Mouse (Mus musculus) liver, embryonic 13.5 days (tissue): ENCODE measurements around the gene Pfas. TPM values are rescaled to one million over a fixed set of nuclear protein-coding genes. Genes with fewer than 3 reads are reported as not detected.
A peak's percentile ranks its signal among the peaks of the same experiment; 100 is the strongest.
"Not testable (repeated sequence)": the region's sequence is repeated elsewhere in the genome, so short reads cannot be mapped to it uniquely, and the experiment has no call there.

ENCODE experiments used
- ATAC-seq: fragments of 200-750 bp; cut with Nextera tagmentation; 2 replicates; pipeline ENCODE4 v1.8.0; 2017; ENCODE audit warnings: low read depth, mild to moderate bottlenecking, moderate number of reproducible peaks, moderate library complexity
- DNase-seq: peaks from one replicate; pipeline ENCODE4 v3.0.0; 2022
- H3K27ac ChIP-seq: fragments of 300-500 bp; sonication (generic); 2 replicates; pipeline ENCODE4 v1.5.1; 2015; ENCODE audit warnings: moderate library complexity, mild to moderate bottlenecking, inconsistent platforms
- H3K27me3 ChIP-seq: fragments of 300-500 bp; sonication (generic); 2 replicates; pipeline ENCODE4 v1.6.1; 2015; ENCODE audit warnings: mild to moderate bottlenecking, inconsistent platforms
- H3K36me3 ChIP-seq: fragments of 300-500 bp; sonication (generic); 2 replicates; pipeline ENCODE4 v1.6.1; 2015; ENCODE audit warnings: mild to moderate bottlenecking, inconsistent platforms
- H3K4me1 ChIP-seq: fragments of 300-500 bp; sonication (generic); replicated peaks from 2 replicates; pipeline ENCODE4 v1.6.1; 2015; ENCODE audit warnings: inconsistent platforms
- H3K4me2 ChIP-seq: fragments of 300-500 bp; sonication (generic); 2 replicates; pipeline ENCODE4 v1.6.1; 2015; ENCODE audit warnings: inconsistent platforms, mild to moderate bottlenecking, moderate library complexity
- H3K4me3 ChIP-seq: fragments of 300-500 bp; sonication (generic); replicated peaks from 2 replicates; pipeline ENCODE4 v1.5.1; 2015; ENCODE audit warnings: mild to moderate bottlenecking, inconsistent platforms
- H3K9ac ChIP-seq: fragments of 300-500 bp; sonication (generic); 2 replicates; pipeline ENCODE4 v1.6.1; 2015; ENCODE audit warnings: mild to moderate bottlenecking, inconsistent platforms
- H3K9me3 ChIP-seq: fragments of 300-500 bp; sonication (generic); replicated peaks from 2 replicates; pipeline ENCODE4 v1.6.1; 2016; ENCODE audit warnings: inconsistent platforms
- WGBS: fragments of 180-500 bp; shearing (Covaris S2); methylation state at CpG from one replicate; pipeline ENCODE4 v1.1.7; 2015; ENCODE audit not compliant: insufficient replicate concordance; 5-methylcytosine and 5-hydroxymethylcytosine counted together
- polyA plus RNA-seq: library from polyadenylated mRNA; unstranded; fragments of >200 nt; fragmentation: Nextera tagmentation; extraction: Ambion mirVana; gene quantifications from 2 replicates; pipeline ENCODE4 v1.2.1, GENCODE M21; 2015

Gene Pfas
- polyA plus RNA-seq, 1 experiment from 2014 or later = 32.4 TPM

DNA sequence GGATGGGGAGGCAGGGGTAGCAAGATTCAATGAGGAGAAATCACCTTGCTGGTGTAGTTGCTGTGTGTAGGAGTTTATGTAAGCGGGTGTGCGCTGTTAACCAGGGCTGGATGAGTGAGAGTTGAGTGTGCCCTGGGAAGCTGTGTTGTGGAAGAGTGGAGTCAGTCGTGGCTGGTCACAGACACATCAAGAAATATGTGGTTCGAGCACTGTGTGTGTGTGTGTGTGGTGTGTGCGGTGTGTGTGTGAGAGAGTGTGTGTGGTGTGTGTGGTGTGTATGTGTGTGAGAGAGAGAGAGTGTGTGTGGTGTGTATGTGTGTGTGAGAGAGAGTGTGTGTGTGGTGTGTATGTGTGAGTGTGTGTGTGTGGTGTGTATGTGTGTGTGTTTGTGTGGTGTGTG, 52.8 kb downstream of the Pfas start:
- no peaks in the 10 kb centered on the region for H3K9me3 ChIP-seq
- H3K27me3 ChIP-seq = peaks cover 70% of the 10 kb centered on the region
- WGBS = 52% methylated on average over 5 of the region's 5 CpGs
- DNase-seq (no peak), ATAC-seq (no peak)
- no peak overlapping the region for H3K4me3 ChIP-seq
- H3K9ac ChIP-seq = no peak overlapping the region
- H3K27ac ChIP-seq = no peak overlapping the region
- no peaks in the 10 kb centered on the region for H3K36me3 ChIP-seq
- H3K4me1 ChIP-seq = peaks cover 7% of the 10 kb centered on the region
- H3K4me2 ChIP-seq = peak overlapping the region; percentile 52

DNA sequence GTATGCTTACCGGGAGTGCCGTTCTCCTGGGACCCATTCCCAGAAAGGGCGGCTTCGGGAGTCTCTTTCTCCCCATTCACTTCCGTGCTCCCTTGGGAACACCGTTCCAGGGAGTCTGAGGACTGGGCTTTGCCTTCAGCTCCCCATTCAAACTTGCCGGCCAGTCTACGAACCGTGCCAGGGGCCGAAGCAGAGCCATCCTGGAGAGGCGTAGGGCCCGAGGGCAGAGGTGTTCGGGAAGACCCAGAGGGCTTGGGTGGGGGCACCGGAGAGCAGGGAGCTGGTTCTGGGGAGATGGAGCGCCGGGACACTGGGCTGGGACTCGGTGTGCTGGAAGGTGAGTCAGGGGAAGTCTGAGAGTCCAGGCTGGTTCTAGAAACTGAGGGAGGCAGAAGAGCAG, 53.9 kb downstream of the Pfas start:
- peak overlapping the region; percentile 35 for H3K4me3 ChIP-seq
- ATAC-seq (no peak), DNase-seq (no peak)
- 0 out of 2 replicates have a peak overlapping the region, but pooled peaks have one; percentile 17 for H3K9ac ChIP-seq
- peaks cover 70% of the 10 kb centered on the region for H3K27me3 ChIP-seq
- H3K4me2 ChIP-seq = peak overlapping the region; percentile 52
- 5% methylated on average over 17 of the region's 17 CpGs for WGBS
- H3K4me1 ChIP-seq = peaks cover 7% of the 10 kb centered on the region
- H3K9me3 ChIP-seq = no peaks in the 10 kb centered on the region
- no peak overlapping the region for H3K27ac ChIP-seq
- H3K36me3 ChIP-seq = no peaks in the 10 kb centered on the region

DNA sequence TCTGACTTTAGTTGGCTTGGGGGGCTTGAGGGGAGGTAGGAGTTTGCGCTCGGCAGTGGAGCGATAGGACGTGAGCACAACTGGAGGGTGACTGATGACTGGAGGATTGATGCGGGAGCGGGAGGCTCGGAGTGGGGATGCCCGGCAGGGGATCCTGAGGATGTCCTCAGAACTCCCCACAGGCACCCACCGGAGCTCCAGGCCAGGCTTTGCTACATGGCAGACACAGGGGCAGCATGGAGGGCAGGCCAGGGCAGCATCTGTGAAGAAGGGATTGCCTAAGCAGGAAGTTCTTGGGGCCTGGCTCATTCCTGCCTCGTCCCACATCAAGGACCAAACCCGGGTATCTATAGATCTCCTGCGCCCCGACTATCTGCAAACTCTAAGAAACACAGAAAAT, 54.4 kb downstream of the Pfas start:
- ATAC-seq = no peak
- Histone ChIP-seq H3K36me3 (no peaks in the 10 kb centered on the region), H3K9me3 (no peaks in the 10 kb centered on the region), H3K4me3 (peak overlapping the region; percentile 35), H3K27ac (no peak overlapping the region), H3K4me1 (peaks cover 7% of the 10 kb centered on the region), H3K9ac (no peak overlapping the region), H3K27me3 (peaks cover 70% of the 10 kb centered on the region), H3K4me2 (peak overlapping the region; percentile 52)
- no peak for DNase-seq
- 24% methylated on average over 13 of the region's 13 CpGs for WGBS

DNA sequence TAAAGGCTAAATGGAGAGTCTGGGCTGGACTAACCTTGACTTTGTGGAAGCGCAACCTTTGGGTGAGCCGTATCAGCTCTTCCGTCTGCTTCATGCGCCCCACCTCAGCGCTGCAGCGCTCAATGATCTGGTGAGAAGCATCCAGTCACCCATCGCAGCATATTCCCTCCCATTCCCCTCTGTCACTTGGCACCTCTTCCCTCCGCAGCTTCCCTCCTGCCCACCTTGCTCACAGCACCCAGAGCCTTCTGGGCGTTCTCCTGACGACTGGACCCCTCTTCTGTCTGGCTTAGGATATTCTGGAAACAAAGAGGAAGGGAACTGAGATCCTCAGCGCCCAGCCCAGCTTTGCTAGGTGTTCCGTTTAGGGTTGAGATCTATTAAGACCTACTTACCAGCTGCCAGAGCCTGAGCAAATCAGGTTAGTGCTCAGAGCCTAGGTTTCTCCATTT, 60.7 kb downstream of the Pfas start:
- H3K4me2 ChIP-seq = no peak overlapping the region
- H3K4me3 ChIP-seq = no peak overlapping the region
- DNase-seq = no peak

DNA sequence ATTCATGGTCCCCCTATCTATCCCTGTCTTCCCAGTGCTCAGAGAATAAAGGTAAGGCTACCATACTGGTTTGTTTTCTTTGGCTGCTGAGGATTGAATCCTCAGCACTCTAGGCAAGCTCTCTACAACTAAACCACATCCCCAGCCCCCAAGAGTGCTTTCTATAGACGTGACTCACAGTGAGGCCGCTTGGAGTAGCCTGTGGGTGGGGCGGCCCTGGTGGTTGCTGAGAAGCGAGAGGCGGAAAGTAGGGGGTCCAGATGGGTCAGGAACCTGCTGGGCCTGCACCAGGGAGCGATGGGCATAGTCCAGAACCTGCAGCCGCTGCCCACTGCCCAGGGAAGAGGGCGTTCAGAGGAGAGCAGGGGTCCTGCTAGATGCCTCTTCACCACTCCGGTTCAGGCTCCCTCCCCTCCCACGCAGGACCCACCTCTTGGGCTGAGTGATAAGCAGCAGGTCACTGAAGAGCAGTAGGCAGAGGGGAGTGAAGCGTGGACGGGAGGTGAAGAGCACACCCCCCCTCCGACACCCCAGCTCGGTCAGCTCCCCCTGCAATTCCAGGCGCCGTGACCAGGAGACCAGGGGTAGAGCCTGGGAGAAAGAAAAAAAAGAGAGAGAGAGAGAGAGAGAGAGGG, 61.3 kb downstream of the Pfas start:
- Histone ChIP-seq H3K4me2 (no peak overlapping the region), H3K9ac (no peak overlapping the region), H3K9me3 (no peaks in the 10 kb centered on the region), H3K4me3 (no peak overlapping the region), H3K36me3 (no peaks in the 10 kb centered on the region), H3K27me3 (peaks cover 22% of the 10 kb centered on the region), H3K4me1 (no peaks in the 10 kb centered on the region), H3K27ac (no peak overlapping the region)
- ATAC-seq (no peak), DNase-seq (no peak)
- 48% methylated on average over 16 of the region's 16 CpGs for WGBS

More for the DNA sequence above, 60.7 kb downstream of the Pfas start:
- Histone ChIP-seq H3K9me3 (no peaks in the 10 kb centered on the region), H3K27me3 (peaks cover 27% of the 10 kb centered on the region), H3K4me1 (no peaks in the 10 kb centered on the region), H3K36me3 (no peaks in the 10 kb centered on the region), H3K27ac (no peak overlapping the region), H3K9ac (no peak overlapping the region)
- no peak for ATAC-seq
- 45% methylated on average over 12 of the region's 12 CpGs for WGBS

DNA sequence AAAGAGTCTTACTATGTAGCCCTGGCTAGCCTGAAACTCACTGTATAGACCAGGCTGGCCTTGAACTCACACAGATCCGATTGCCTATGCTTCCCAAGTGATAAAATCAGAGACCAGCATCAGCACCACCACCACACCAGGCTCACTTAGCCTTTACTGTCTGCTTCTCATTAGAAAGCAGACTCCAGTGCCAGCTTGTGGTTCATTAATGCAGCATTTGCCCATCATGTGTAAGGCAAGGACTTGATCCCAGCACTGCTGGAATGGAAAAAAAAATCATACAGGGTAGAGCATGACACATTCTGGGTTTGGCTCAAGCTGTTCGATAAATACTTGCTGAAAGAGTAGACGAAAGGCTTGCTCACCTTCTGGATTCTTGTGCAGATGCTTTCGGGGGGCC, 62.3 kb downstream of the Pfas start:
- no peak overlapping the region for H3K9ac ChIP-seq
- no peaks in the 10 kb centered on the region for H3K9me3 ChIP-seq
- H3K4me1 ChIP-seq = no peaks in the 10 kb centered on the region
- no peak for ATAC-seq
- no peak for DNase-seq
- H3K36me3 ChIP-seq = no peaks in the 10 kb centered on the region
- H3K27me3 ChIP-seq = peaks cover 13% of the 10 kb centered on the region; the same call in 1 of the 2 replicates
- H3K4me2 ChIP-seq = no peak overlapping the region
- WGBS = 72% methylated on average over 4 of the region's 4 CpGs
- H3K4me3 ChIP-seq = no peak overlapping the region
- no peak overlapping the region for H3K27ac ChIP-seq

DNA sequence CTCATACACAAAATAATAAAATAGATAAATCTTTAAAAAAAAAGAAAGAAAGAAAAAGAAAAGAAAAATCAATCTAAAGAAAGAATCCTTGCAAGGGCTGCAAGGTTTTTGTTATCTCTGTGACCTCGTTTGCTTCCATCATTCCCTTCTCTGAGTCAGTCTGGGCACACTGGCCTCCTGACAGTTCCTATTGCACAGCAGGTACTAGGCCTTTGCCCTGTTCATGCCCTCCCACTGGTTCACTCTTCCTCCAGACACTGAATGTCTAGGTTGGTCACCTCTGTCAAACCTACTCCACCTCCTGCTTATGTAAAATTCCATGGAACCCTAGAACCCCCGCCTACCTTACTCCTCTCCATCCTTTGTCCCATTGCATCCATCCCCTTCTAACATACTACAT, 63.0 kb downstream of the Pfas start:
- Histone ChIP-seq H3K9me3 (no peaks in the 10 kb centered on the region), H3K27me3 (peaks cover 11% of the 10 kb centered on the region; the same call in 1 of the 2 replicates), H3K4me2 (no peak overlapping the region), H3K4me3 (no peak overlapping the region), H3K9ac (no peak overlapping the region), H3K27ac (no peak overlapping the region), H3K36me3 (no peaks in the 10 kb centered on the region), H3K4me1 (peaks cover 4% of the 10 kb centered on the region; the same call in 1 of the 2 replicates)
- no peak for ATAC-seq
- no peak for DNase-seq
- 53% methylated on average over 2 of the region's 2 CpGs for WGBS

DNA sequence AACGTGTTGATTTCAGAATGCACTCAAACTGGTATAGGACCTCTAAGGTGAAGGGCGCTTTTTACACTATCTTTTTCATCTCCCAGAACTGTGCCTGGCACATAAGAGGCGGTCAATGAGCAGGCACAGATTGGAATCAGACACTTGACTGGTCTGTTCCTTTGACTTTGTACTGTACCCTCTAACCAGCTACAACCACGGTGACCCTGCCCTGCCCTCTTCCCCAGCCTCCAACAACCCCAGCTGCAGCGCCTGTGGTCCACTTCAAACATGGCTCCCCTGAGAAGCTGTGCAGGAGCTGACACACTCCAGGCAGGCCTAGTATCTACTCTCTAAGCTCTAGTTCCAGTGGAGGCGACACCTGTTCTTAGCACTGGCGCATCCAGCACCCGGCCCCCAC, 65.5 kb downstream of the Pfas start:
- no peak overlapping the region for H3K9ac ChIP-seq
- ATAC-seq = no peak
- no peak overlapping the region for H3K4me3 ChIP-seq
- H3K9me3 ChIP-seq = no peaks in the 10 kb centered on the region
- no peak overlapping the region for H3K4me2 ChIP-seq
- no peaks in the 10 kb centered on the region for H3K36me3 ChIP-seq
- no peak overlapping the region for H3K27ac ChIP-seq
- no peak for DNase-seq
- WGBS = 69% methylated on average over 8 of the region's 8 CpGs
- H3K27me3 ChIP-seq = peaks cover 11% of the 10 kb centered on the region; the same call in 1 of the 2 replicates
- H3K4me1 ChIP-seq = peaks cover 12% of the 10 kb centered on the region; the same call in 1 of the 2 replicates

DNA sequence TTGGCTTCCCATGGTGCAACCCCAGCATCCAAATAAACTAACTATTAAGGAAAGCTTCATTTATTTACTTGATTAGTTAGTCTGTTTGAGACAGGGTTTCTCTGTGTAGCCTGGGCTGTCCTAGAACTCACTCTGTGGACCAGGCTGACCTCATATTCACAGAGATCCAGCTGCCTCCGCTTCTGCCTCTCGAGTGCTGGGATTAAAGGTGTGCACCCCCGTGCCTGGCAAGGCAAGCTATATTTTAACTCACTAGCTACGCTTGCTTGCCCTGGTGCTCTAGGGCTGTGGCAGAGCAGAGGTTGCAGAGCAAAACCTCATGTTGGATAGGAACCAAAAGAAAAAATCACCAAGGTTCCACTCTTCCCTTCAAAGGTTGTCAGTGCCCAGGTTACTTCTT, 67.7 kb downstream of the Pfas start:
- WGBS = 58% methylated on average over 4 of the region's 4 CpGs
- no peak for DNase-seq
- peaks cover 12% of the 10 kb centered on the region; the same call in 1 of the 2 replicates for H3K4me1 ChIP-seq

DNA sequence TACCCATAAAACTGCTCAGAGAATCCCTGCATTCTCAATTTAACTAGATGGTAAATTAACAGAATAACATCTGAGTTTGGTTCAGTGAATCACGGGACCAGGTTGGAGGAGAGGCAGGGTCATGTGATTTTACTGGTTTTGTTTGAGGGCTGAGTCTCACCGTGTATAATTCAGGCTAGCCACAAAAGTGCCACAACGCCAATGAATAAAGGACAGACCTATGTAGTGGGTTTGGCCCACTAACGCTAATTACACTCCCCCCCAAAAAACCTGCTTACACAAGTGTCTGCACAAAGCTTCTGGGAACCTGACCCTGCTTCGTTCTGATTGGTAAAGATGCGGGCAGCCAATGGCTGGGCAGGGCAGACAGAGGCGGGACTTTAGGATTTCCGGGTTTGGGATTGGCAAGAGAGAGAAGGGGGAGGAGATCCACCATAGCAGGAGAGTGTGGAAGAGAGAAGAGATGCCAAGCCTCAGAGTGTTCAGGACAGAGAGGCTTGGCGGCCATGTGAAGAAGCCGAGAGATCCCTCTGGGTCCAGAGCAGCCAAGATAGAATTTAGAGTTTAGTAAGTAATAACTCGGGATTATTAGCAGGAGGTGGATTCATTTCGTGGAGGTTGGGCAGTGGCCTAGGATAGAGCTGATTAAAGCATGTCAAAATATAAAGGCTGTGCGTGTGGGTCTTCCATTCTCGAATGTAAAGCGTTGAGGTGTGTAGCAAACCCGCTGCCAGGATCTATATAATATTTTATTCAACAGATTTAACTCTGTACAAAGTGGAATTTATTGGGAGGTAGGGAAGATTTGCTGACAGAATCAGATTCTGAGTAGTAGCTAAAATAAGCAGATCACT, 68.6 kb downstream of the Pfas start:
- H3K4me1 ChIP-seq = peaks cover 12% of the 10 kb centered on the region; the same call in 1 of the 2 replicates
- peak overlapping the region; percentile 50 for H3K4me3 ChIP-seq
- H3K36me3 ChIP-seq = no peaks in the 10 kb centered on the region
- no peaks in the 10 kb centered on the region for H3K9me3 ChIP-seq
- DNase-seq = peak; percentile 81
- H3K27me3 ChIP-seq = no peaks in the 10 kb centered on the region
- WGBS = 4% methylated on average over 16 of the region's 16 CpGs
- H3K27ac ChIP-seq = no peak overlapping the region
- peak; percentile 98 for ATAC-seq
- peak overlapping the region; percentile 60 for H3K9ac ChIP-seq
- H3K4me2 ChIP-seq = peak overlapping the region; percentile 63

More for the DNA sequence above, 67.7 kb downstream of the Pfas start:
- no peak for ATAC-seq
- Histone ChIP-seq H3K36me3 (no peaks in the 10 kb centered on the region), H3K9me3 (no peaks in the 10 kb centered on the region), H3K4me2 (peak overlapping the region; percentile 63), H3K9ac (peak overlapping the region; percentile 60; the same call in 1 of the 2 replicates), H3K27ac (no peak overlapping the region), H3K27me3 (no peaks in the 10 kb centered on the region), H3K4me3 (peak overlapping the region; percentile 50)

DNA sequence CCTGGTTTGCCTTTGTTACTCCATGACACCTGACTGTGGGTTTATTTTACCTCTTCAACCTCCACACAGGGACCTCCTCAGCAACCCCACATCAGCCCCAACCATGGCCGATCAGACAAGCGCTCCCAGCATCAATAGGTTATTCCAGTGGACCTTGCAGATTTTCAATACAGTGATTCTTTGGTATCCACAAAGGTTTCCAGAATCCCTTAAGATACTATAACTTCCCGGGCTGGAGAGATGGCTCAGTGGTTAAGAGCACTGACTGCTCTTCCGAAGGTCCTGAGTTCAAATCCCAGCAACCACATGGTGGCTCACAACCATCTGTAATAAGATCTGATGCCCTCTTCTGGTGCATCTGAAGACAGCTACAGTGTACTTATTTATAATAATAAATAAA, 71.3 kb downstream of the Pfas start:
- not testable (repeated sequence) for H3K27me3 ChIP-seq, ATAC-seq

More for the DNA sequence above, 71.3 kb downstream of the Pfas start:
- not testable (repeated sequence) for H3K36me3 ChIP-seq, H3K9me3 ChIP-seq, H3K9ac ChIP-seq, H3K27ac ChIP-seq, H3K4me2 ChIP-seq, H3K4me3 ChIP-seq, DNase-seq
- 84% methylated on average over 4 of the region's 4 CpGs for WGBS
- peaks cover 12% of the 10 kb centered on the region; the same call in 1 of the 2 replicates for H3K4me1 ChIP-seq
